Comparison of ENCODE assay signal across 10 mouse cellular contexts in genomic region chr14:29015896-29016295, GRCm38 (mm10). TPM values are rescaled to one million over a fixed set of nuclear protein-coding genes. Genes with fewer than 3 reads are reported as not detected.
DNase-seq lines count a peak whose midpoint lies in the region; ATAC-seq and TF ChIP-seq lines count a peak whose summit lies in the region.
"Had no signal": no experiment of that assay in that cellular context is flagged by ENCODE, and none has a peak within 500 bp of the region (broad histone marks: within the 10 kb centered on the region; RNA-seq: fewer than 3 reads in every experiment).

No protein-coding gene starts in this region.

- no peak overlapping the region for H3K4me3 ChIP-seq in limb, embryonic 11.5 days (ENCODE audit: low read depth, low read length)
- H3K4me3 ChIP-seq in layer of hippocampus, adult 2 months, result no peak overlapping the region

- no peak overlapping the region for H3K4me2 ChIP-seq in limb, embryonic 11.5 days (ENCODE audit: low read depth, severe bottlenecking)

- H3K36me3 ChIP-seq in limb, embryonic 11.5 days (ENCODE audit: control insufficient read depth, insufficient read depth, low read length), result no peaks in the 10 kb centered on the region

- 15% methylated on average over 5 of the region's 5 CpGs for WGBS in limb, embryonic 11.5 days

- peak; percentile 13 for DNase-seq in adrenal gland, postnatal 10 days
- DNase-seq in adrenal gland, postnatal 14 days, result no peak
- DNase-seq in right cerebral cortex, postnatal 10 days (ENCODE audit: low spot score in 2 of 2), result peak; percentile 57 to 60
- DNase-seq in right cerebral cortex, adult 2 months (ENCODE audit: low spot score in 2 of 2), result no peak
- DNase-seq in limb, embryonic 11.5 days (ENCODE audit: low spot score), result peak; percentile 28
- DNase-seq in adipocyte (ENCODE audit: low spot score), result no peak
- no peak for DNase-seq in layer of hippocampus, adult 2 months (ENCODE audit: low spot score in 2 of 2)
- no peak for DNase-seq in lung, postnatal 10 days
- DNase-seq: heart, adult 18-20 months had no signal

- no peak overlapping the region for H3K27ac ChIP-seq in limb, embryonic 11.5 days (replicated peaks; ENCODE audit: low read depth, low read length)
- no peak overlapping the region for H3K27ac ChIP-seq in layer of hippocampus, adult 2 months

- H3K9ac ChIP-seq in limb, embryonic 11.5 days (ENCODE audit: low read length), result no peak overlapping the region

- no peak for ATAC-seq in limb, embryonic 11.5 days (ENCODE audit: insufficient number of reproducible peaks, low FRiP score, low TSS enrichment, low read depth)

- no peaks in the 10 kb centered on the region for H3K9me3 ChIP-seq in limb, embryonic 11.5 days (ENCODE audit: control insufficient read depth, low read length)

- TF ChIP-seq CTCF in layer of hippocampus, adult 2 months (conservative IDR thresholded peaks at IDR 0.05), result no peak

- peaks cover 10% of the 10 kb centered on the region for H3K4me1 ChIP-seq in limb, embryonic 11.5 days (ENCODE audit: control insufficient read depth, insufficient read depth, low read length)

- no peaks in the 10 kb centered on the region for H3K27me3 ChIP-seq in limb, embryonic 11.5 days (ENCODE audit: control insufficient read depth, insufficient read depth, low read length)

RNA-seq across cellular contexts. Expression of gene Lrtm1, which starts 2.1 kb away (rescaled TPM):
- total RNA-seq in adrenal gland, postnatal 10 days (2021), result 1 to 10 TPM in 1 of 2 experiments, under 1 TPM in 1; 0.72 to 3.7 TPM
- total RNA-seq in adrenal gland, postnatal 14 days (2021), result 0.74 TPM in 1 of 2 replicates, not detected in the other
- 0.15 and 0.16 TPM in 2 replicates for polyA plus RNA-seq in limb, embryonic 11.5 days (2014; fragmentation: Nextera tagmentation; extraction: Ambion mirVana)
- total RNA-seq in layer of hippocampus, adult 2 months (2021), result not detected
- total RNA-seq: layer of hippocampus, postnatal 25 days had no signal

Comparison
In these comparisons a context has a peak if more than half of its experiments do, and no peak if none do; other contexts are left out.
1. DNase-seq: peak in adrenal gland, postnatal 10 days (single experiment), right cerebral cortex, postnatal 10 days (2 of 2) and limb, embryonic 11.5 days (single experiment); none in adrenal gland, postnatal 14 days (single experiment), right cerebral cortex, adult 2 months (0 of 2), adipocyte (single experiment), layer of hippocampus, adult 2 months (0 of 2) and lung, postnatal 10 days (single experiment).